ENCODE assay signal across 16 mouse cellular contexts in genomic region chr10:75676286-75676685, GRCm38 (mm10). TPM values are rescaled to one million over a fixed set of nuclear protein-coding genes. Genes with fewer than 3 reads are reported as not detected.
DNase-seq lines count a peak whose midpoint lies in the region; ATAC-seq and TF ChIP-seq lines count a peak whose summit lies in the region.
"Had no signal": no experiment of that assay in that cellular context is flagged by ENCODE, and none has a peak within 500 bp of the region (broad histone marks: within the 10 kb centered on the region; RNA-seq: fewer than 3 reads in every experiment).

No protein-coding gene starts in this region.

- H3K27ac ChIP-seq in kidney, postnatal 0 days: peak overlapping the region; percentile 78
- H3K27ac ChIP-seq in intestine, embryonic 16.5 days (ENCODE audit: low read length): peak overlapping the region; percentile 82
- H3K27ac ChIP-seq in thymus, adult 2 months (ENCODE audit: control insufficient read depth, insufficient read depth, low read length): no peak overlapping the region
- H3K27ac ChIP-seq in midbrain, embryonic 14.5 days (replicated peaks; ENCODE audit: low read depth, low read length): no peak overlapping the region
- H3K27ac ChIP-seq: midbrain, embryonic 15.5 days; neural tube, embryonic 15.5 days had no signal

- WGBS in kidney, postnatal 0 days: 59% methylated on average over 2 of the region's 2 CpGs
- WGBS in intestine, embryonic 16.5 days: 72% methylated on average over 2 of the region's 2 CpGs
- WGBS in thymus, adult 2 months: 97% methylated on average over 2 of the region's 2 CpGs
- 89% methylated on average over 2 of the region's 2 CpGs for WGBS in midbrain, embryonic 14.5 days

- no peak overlapping the region for H3K9ac ChIP-seq in kidney, postnatal 0 days (ENCODE audit: low read depth, low read length)
- H3K9ac ChIP-seq in intestine, embryonic 16.5 days (ENCODE audit: low read depth, low read length): no peak overlapping the region
- no peak overlapping the region for H3K9ac ChIP-seq in midbrain, embryonic 14.5 days (replicated peaks; ENCODE audit: low read length)
- H3K9ac ChIP-seq: midbrain, embryonic 15.5 days; neural tube, embryonic 15.5 days had no signal

- ATAC-seq in kidney, postnatal 0 days (replicated peaks; ENCODE audit: low FRiP score, low read depth): no peak
- ATAC-seq in intestine, embryonic 16.5 days: no peak
- ATAC-seq in midbrain, embryonic 14.5 days (ENCODE audit: low FRiP score, low TSS enrichment): no peak
- ATAC-seq: hindbrain, embryonic 16.5 days; midbrain, embryonic 15.5 days had no signal

- no peak overlapping the region for H3K4me3 ChIP-seq in kidney, postnatal 0 days (replicated peaks; ENCODE audit: low read depth, low read length)
- no peak overlapping the region for H3K4me3 ChIP-seq in intestine, embryonic 16.5 days (ENCODE audit: low read length)
- no peak overlapping the region for H3K4me3 ChIP-seq in thymus, adult 2 months (ENCODE audit: control insufficient read depth, insufficient read depth, low read length)
- no peak overlapping the region for H3K4me3 ChIP-seq in midbrain, embryonic 14.5 days (replicated peaks; ENCODE audit: low read depth, low read length)
- H3K4me3 ChIP-seq: erythroblast, embryonic 14.5 days; midbrain, embryonic 15.5 days; neural tube, embryonic 15.5 days had no signal

- TF ChIP-seq CTCF in kidney, postnatal 0 days (IDR thresholded peaks at IDR 0.05; ENCODE audit: low read depth): no peak
- no peak for TF ChIP-seq CTCF in thymus, adult 2 months (IDR thresholded peaks at IDR 0.05; ENCODE audit: borderline replicate concordance, control insufficient read depth, extremely low read depth, insufficient read depth, low read length, poor library complexity)

- DNase-seq in cerebellum, adult 9-10 months: peak; percentile 24
- no peak for DNase-seq in cerebellum, postnatal 25 days
- DNase-seq in kidney, postnatal 0 days (ENCODE audit: low spot score): no peak
- DNase-seq in kidney, postnatal 36 days: no peak
- peak; percentile 7 for DNase-seq in 3T3-L1 (ENCODE audit: low read depth, low spot score)
- no peak for DNase-seq in thymus, adult 2 months
- no peak for DNase-seq in midbrain, embryonic 14.5 days
- DNase-seq: cerebellum, adult 11-12 months; gastrocnemius, postnatal 14 days; left cerebral cortex, postnatal 4 days; thymus, postnatal 14 days had no signal

- TF ChIP-seq POLR2A in thymus, adult 2 months (IDR thresholded peaks at IDR 0.05; ENCODE audit: control insufficient read depth, extremely low read depth, insufficient read depth, low read length, poor library complexity): no peak

- H3K4me1 ChIP-seq in kidney, postnatal 0 days (replicated peaks; ENCODE audit: insufficient read depth, low read length): peaks cover 13% of the 10 kb centered on the region; the same call in 1 of the 2 replicates
- H3K4me1 ChIP-seq in intestine, embryonic 16.5 days (ENCODE audit: control insufficient read depth, insufficient read depth, low read length): peaks cover 30% of the 10 kb centered on the region
- no peaks in the 10 kb centered on the region for H3K4me1 ChIP-seq in thymus, adult 2 months (replicated peaks; ENCODE audit: control insufficient read depth, insufficient read depth, low read length)
- no peaks in the 10 kb centered on the region for H3K4me1 ChIP-seq in midbrain, embryonic 14.5 days (ENCODE audit: control insufficient read depth, insufficient read depth, low read length)
- H3K4me1 ChIP-seq: midbrain, embryonic 15.5 days had no signal

- H3K9me3 ChIP-seq in kidney, postnatal 0 days (replicated peaks; ENCODE audit: low read length): no peaks in the 10 kb centered on the region
- H3K9me3 ChIP-seq in intestine, embryonic 16.5 days (ENCODE audit: control insufficient read depth, low read length): no peaks in the 10 kb centered on the region
- H3K9me3 ChIP-seq in midbrain, embryonic 14.5 days (ENCODE audit: control insufficient read depth, low read length): no peaks in the 10 kb centered on the region
- H3K9me3 ChIP-seq: midbrain, embryonic 15.5 days; neural tube, embryonic 15.5 days had no signal

- H3K4me2 ChIP-seq in kidney, postnatal 0 days (ENCODE audit: low read length): no peak overlapping the region
- H3K4me2 ChIP-seq in intestine, embryonic 16.5 days (ENCODE audit: low read depth, low read length): no peak overlapping the region
- H3K4me2 ChIP-seq in midbrain, embryonic 14.5 days (ENCODE audit: low read length): no peak overlapping the region
- H3K4me2 ChIP-seq: midbrain, embryonic 15.5 days; neural tube, embryonic 15.5 days had no signal

- H3K36me3 ChIP-seq in kidney, postnatal 0 days (ENCODE audit: insufficient read depth, low read length): peaks cover 10% of the 10 kb centered on the region; the same call in 1 of the 2 replicates
- H3K36me3 ChIP-seq in intestine, embryonic 16.5 days (ENCODE audit: control insufficient read depth, insufficient read depth, low read length): no peaks in the 10 kb centered on the region
- no peaks in the 10 kb centered on the region; the same call in 1 of the 2 replicates for H3K36me3 ChIP-seq in thymus, adult 2 months (ENCODE audit: control insufficient read depth, insufficient read depth, low read length)
- peaks cover 22% of the 10 kb centered on the region for H3K36me3 ChIP-seq in midbrain, embryonic 14.5 days (ENCODE audit: control insufficient read depth, insufficient read depth, low read length)
- H3K36me3 ChIP-seq: midbrain, embryonic 15.5 days had no signal

- H3K27me3 ChIP-seq in kidney, postnatal 0 days (ENCODE audit: insufficient read depth, low read length): no peaks in the 10 kb centered on the region
- no peaks in the 10 kb centered on the region for H3K27me3 ChIP-seq in intestine, embryonic 16.5 days (replicated peaks; ENCODE audit: control insufficient read depth, insufficient read depth, low read length)
- no peaks in the 10 kb centered on the region for H3K27me3 ChIP-seq in thymus, adult 2 months (ENCODE audit: control insufficient read depth, insufficient read depth, low read length)
- H3K27me3 ChIP-seq in midbrain, embryonic 14.5 days (ENCODE audit: control insufficient read depth, insufficient read depth, low read length): no peaks in the 10 kb centered on the region
- H3K27me3 ChIP-seq: midbrain, embryonic 15.5 days; neural tube, embryonic 15.5 days had no signal

RNA-seq across cellular contexts. Expression of gene Susd2, which starts 32.5 kb away (rescaled TPM):
- polyA plus RNA-seq in kidney, postnatal 0 days (2015; fragmentation: Nextera tagmentation; extraction: Ambion mirVana): 33.7 and 38.7 TPM in 2 replicates
- 19.1 and 23.3 TPM in 2 replicates for polyA plus RNA-seq in intestine, embryonic 16.5 days (2015; fragmentation: Nextera tagmentation; extraction: Ambion mirVana)
- polyA plus RNA-seq in thymus, adult 2 months (2012; rRNA removed): 11.1 and 11.2 TPM in 2 replicates
- 2.3 and 2.5 TPM in 2 replicates for polyA plus RNA-seq in midbrain, embryonic 14.5 days (2014; fragmentation: Nextera tagmentation; extraction: Ambion mirVana)

Comparison
In these comparisons a context has a peak if more than half of its experiments do, and no peak if none do; other contexts are left out.
1. DNase-seq: peak in cerebellum, adult 9-10 months (single experiment) and 3T3-L1 (single experiment); none in cerebellum, postnatal 25 days (0 of 2), kidney, postnatal 0 days (single experiment), kidney, postnatal 36 days (0 of 2), thymus, adult 2 months (single experiment) and midbrain, embryonic 14.5 days (single experiment).
2. H3K27ac ChIP-seq: peak in kidney, postnatal 0 days (single experiment) and intestine, embryonic 16.5 days (single experiment); none in thymus, adult 2 months (single experiment) and midbrain, embryonic 14.5 days (single experiment).